Mouse (Mus musculus) cerebellum, adult (tissue): ENCODE data around the gene Bank1.

ENCODE experiments used
- ATAC-seq: cut with Nextera tagmentation; 2 replicates; pipeline ENCODE4 v1.9.2; 2017; ENCODE audit warnings: mild to moderate bottlenecking, moderate library complexity, mixed read lengths; ENCODE audit not compliant: insufficient number of reproducible peaks, low FRiP score, low TSS enrichment

Gene Bank1

GRCm38 (mm10) chr3:136115478-136116215, 210.2 kb downstream of the Bank1 start:
- ATAC-seq: no peak

- ATAC-seq: no peak
Measured at GRCm38 (mm10) chr3:136109411-136110139, 216.3 kb downstream of the Bank1 start.

DNA sequence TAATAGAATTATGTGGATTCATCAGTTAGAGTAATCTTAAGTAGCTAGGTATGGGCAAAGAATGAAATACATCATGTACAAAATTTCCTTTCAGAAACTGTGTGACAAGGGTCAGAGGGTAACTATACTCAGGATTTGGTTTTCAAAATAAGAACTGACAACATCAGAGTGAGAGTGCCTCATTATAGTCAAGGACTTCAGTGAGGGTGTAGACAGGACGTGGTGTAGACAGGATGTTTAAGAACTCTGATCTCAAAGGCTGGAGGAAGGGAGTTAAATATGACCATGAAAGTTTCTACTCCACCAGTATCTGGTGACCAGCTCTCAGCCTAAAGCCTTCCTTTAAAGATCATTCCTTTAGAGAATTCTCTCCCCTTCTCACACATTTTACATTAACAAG, 219.4 kb downstream of the Bank1 start:
- no peak for ATAC-seq

DNA sequence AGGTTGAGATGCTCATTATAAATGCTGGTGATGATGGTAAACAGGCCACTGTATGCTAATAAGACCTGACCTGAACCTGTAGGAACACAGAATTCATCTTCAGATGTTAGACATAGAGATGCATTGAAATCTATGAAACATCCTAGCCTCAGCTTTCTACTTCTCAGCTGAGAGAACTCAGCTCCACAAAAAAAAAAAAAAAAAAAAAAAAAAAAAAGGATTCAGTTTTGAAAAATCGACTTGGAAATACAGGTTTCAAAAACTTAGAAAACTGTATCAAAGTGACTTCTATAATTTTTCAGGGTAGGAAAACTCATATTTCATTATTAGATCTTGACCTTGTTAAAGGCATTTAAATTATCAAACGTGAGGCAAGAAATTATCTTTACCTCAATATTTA, 222.5 kb downstream of the Bank1 start:
- ATAC-seq: no peak

- ATAC-seq: no peak
Measured at GRCm38 (mm10) chr3:136100973-136101500, 224.8 kb downstream of the Bank1 start.

GRCm38 (mm10) chr3:136100292-136100691, 225.6 kb downstream of the Bank1 start:
- ATAC-seq: no peak

DNA sequence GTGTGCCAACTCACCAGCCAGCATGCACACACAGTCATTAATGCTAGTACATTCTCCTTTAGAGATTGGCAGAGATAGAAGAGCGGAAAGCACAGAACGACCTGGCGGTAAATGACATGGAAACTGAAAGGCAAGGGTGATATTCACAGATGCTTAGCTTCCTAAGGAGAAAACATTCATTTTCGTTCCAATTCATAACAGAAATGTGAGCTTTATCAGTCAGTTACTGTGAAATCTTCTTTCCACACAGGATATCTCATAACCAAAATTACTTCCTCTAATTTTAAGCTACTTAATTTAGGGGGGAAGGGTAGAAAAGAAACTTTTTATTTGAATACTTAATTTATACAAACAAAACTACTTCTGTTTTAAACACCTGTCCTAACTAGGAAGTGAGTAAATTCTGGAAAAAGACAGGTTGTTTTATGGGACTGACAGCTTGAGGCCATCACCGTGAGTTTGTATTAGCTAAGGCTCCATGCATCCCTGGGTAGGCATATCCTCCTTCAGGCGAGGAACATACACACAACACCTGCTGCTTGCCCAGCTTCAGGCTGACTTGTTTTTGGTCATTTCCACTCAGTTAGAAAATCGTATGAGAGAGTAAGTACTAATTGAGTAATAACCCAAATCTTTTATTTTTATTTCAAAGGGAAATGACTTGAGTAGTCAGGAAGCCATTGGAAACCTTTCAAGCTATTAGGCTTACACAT, 238.8 kb downstream of the Bank1 start:
- ATAC-seq: no peak

DNA sequence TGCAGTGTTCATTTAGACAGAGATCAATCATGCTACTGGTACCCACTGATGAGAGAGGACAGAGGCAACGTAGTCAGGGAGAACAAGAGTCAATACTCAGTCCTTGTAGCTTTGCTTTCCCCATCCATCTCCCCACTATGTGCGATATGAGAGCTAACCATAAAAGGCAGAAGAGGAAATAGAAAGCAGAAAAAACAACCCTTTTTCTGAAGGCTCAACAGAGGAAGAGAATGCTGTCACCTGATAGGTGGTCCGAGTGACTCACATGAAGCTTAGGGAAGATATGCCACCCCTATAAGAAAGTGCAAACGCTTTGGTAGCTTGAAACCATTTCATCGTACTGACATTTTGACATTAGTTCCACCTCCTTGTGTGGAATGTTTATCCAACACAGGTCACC, 239.4 kb downstream of the Bank1 start:
- ATAC-seq: no peak

DNA sequence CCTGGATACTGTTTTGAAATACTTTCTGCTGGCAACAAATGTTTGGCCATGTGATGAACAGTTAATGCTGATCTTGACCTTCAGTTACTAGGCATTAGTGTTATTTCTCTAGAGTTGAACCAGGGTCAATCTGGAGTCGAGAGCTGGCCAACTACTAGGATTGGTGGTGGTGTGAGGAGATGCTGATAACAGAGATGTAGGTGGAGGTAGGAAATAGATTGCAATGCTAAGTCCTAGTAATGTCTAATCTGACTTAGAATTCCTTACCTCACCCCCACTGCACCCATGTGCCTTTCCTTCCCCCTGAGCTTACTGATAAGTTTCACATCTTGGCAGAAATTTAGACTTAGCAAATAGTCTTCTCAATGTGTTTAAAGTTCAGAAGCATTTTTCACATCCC, 240.8 kb downstream of the Bank1 start:
- ATAC-seq: no peak

DNA sequence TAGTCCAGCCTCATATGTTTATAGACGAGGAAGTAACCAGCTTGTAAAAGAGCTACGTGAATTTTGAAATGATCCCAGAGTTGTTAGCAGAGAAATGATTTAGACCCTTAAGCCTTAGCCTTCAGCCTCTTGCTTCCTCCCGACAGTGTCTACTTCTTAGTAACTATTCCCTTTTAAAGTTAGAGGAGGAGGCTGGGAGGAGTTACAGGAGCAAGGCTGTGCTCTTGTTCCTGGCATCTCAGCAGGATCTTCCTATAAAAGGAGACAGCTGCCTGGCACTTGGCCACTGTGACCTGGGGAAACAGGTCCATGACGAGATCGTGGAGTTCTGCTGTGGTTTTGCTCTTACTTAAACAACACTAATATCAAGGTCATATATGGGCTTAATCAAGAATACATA, 241.8 kb downstream of the Bank1 start:
- no peak for ATAC-seq

GRCm38 (mm10) chr3:136081264-136081663, 244.6 kb downstream of the Bank1 start:
- ATAC-seq: no peak

DNA sequence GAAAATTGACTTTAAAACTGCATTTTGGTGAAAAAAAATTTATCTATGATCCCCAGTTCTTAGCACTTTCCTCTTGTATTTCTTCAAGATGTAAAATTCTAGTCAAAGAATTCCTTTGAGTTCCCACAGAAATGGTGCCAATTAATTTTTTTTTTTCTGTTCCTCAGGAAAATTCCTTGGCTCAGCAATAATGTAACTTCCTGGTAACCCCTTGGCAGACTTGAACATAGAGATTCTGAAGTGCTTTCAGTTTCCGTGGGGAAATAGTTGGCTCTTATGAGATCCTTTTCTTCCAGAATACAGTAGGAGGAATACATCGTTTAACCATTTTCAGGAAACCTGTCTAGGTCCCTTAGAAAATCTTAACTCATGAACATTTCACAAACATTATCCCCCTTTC, 247.3 kb downstream of the Bank1 start:
- ATAC-seq: no peak

DNA sequence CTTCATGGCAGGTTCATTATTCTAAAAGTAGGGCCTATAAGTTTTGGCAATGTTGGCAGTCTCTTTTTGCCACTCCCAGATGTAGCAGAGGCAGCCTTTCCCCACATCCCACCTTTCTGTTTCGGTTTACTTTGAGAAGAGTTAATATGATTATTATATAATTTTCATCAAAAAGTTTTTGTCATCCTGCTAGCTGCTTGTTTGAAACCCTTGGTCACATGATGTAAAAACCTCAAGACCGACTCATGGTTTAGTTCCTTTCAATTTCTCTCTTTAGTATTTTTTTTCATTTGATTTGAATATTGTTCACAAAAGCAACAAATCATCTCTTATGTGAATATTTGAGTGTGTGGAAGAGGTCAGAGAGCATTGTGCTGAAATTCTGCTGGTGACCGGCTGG, 255.5 kb downstream of the Bank1 start:
- no peak for ATAC-seq

- ATAC-seq: no peak
Measured at GRCm38 (mm10) chr3:136061907-136062306, 264.0 kb downstream of the Bank1 start.

DNA sequence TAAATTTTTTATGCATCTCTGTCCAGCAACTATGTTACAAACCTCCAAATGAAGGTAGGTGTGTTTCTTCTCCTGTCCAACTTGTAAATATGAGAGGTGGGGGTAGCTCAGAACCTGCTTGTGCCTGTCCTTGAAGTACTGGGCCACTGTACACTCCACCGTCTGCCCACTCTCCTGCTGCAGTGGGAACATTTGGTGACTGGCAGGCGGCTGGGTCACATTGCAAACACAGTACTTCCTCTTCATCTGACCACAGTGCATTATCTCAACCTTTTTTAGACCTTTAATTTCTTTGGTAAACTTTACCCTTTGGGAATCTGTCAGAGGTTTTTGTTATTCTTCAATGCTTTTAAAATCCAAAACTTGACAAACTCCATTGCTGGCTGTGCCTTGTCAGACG, 275.2 kb downstream of the Bank1 start:
- no peak for ATAC-seq

GRCm38 (mm10) chr3:136050215-136050614, 275.7 kb downstream of the Bank1 start:
- no peak for ATAC-seq

DNA sequence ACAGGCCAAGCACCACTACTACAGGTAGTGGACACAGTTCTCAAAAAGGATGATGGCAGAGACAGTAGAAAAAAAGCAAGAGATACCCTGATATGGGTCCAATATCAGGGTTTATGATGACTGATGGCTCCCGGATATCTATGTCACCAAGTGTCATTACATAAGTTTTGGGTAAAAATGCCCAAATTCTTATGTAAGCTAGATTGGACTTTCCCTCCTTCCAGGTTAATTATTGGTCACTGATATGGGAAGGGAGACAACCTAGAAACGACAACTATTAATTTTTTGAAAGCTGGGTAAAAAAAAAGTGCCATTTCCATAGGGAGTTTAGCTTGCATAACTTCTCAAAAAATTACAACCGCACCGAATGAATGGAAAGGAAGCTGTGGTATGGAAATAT, 277.8 kb downstream of the Bank1 start:
- no peak for ATAC-seq

GRCm38 (mm10) chr3:136045381-136045780, 280.5 kb downstream of the Bank1 start:
- no peak for ATAC-seq

DNA sequence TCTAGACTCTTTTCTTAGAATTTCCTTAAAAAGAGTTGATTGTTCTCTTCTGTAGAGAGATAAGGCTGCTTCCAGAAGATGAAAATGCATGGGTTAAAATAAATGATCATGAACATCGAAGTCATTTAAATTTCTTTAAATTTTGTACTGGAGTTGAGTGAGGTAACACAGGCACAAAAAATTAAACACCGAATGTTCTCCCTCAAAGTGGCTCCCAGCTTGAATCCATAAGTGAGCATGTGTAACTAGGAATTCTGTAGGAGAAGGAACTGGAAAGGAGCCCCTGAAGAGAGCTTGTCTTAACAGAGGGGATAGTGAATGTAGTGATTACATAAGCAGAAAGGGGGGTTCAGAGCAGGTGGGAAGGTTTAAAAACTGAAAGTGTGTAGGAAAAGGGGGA, 285.8 kb downstream of the Bank1 start:
- no peak for ATAC-seq

DNA sequence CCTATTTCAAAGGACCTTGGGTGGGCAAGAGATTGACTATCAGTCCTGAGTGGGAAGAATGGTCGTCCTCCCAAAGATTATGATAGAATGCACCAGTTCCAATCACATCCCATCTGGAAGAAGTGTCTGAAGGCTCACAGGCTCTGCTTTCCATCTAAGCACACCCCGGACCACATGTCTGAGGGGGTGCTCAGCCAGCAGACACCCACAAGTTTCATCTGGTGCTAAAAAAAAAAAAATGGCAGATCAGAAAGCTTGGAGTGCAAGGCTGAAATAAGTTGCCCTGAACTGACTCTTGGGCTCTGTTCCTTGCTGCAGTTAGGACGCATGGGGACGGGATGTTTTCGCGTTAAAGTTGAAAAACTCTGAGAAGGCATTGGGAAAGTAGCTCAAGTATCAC, 286.4 kb downstream of the Bank1 start:
- no peak for ATAC-seq

GRCm38 (mm10) chr3:136037254-136037653, 288.6 kb downstream of the Bank1 start:
- no peak for ATAC-seq
